Mouse (Mus musculus): Measurements from ENCODE around the gene Snx5.

- no peak for TF ChIP-seq POLR2A (IDR thresholded peaks at IDR 0.05; ENCODE audit: insufficient read depth, low read depth, low read length)
- no peak for TF ChIP-seq CTCF (IDR thresholded peaks at IDR 0.05)
These were observed 68.1 kb downstream of the Snx5 start for GRCm38 (mm10) chr2:144202567-144202966.

All from heart, adult 2 months (tissue).